ENCODE assay signal across 8 mouse cellular contexts in the genomic region with DNA sequence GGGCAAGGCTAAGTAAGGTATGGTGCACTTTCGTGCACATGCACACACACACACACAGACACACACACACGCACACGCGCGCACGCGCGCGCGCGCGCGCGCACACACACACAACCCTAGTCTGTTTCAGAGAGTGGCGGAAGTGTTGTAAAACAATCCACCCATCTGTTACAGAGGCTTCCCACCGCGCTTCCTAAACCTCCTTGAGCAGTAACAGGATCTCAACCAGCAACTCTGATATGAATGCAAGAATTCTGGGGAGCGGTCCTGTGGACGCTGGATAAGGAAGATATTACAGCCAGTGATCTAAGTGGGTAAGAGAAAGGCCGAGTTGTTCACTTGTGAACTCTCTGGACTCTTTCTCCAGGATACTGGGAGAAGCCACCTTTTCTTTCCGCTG. TPM values are rescaled to one million over a fixed set of nuclear protein-coding genes. Genes with fewer than 3 reads are reported as not detected.
DNase-seq lines count a peak whose midpoint lies in the region; ATAC-seq and TF ChIP-seq lines count a peak whose summit lies in the region.

A gene (plus strand): TSS at position 107 of the 400 bp plus-strand sequence.

- H3K4me3 ChIP-seq in heart, embryonic 12.5 days = peak within 1 kb of the TSS; percentile 55
- peak within 1 kb of the TSS; percentile 85 for H3K4me3 ChIP-seq in ES-Bruce4 (ENCODE audit: low read depth, low read length)
- peak within 1 kb of the TSS; percentile 47 for H3K4me3 ChIP-seq in embryonic facial prominence, embryonic 11.5 days (ENCODE audit: low read depth, low read length)
- H3K4me3 ChIP-seq in intestine, embryonic 16.5 days (ENCODE audit: low read length) = peak within 1 kb of the TSS; percentile 57
- peak within 1 kb of the TSS; percentile 52 for H3K4me3 ChIP-seq in midbrain, embryonic 13.5 days (replicated peaks)

- no peak for DNase-seq in heart, postnatal 25 days (ENCODE audit: low spot score)
- DNase-seq in embryonic facial prominence, embryonic 11.5 days (ENCODE audit: low spot score) = peak; percentile 51
- DNase-seq in testis, postnatal 10 days (ENCODE audit: low spot score) = no peak
- no peak for DNase-seq in adrenal gland, postnatal 4 days (ENCODE audit: low spot score in 2 of 2)

- intact Hi-C loops in heart, postnatal 25 days (cut with DNase I) = no loop called here

- no peak for ATAC-seq in heart, embryonic 12.5 days (ENCODE audit: insufficient number of reproducible peaks, low FRiP score)
- peak; percentile 41; the same call in 1 of the 2 replicates for ATAC-seq in embryonic facial prominence, embryonic 11.5 days (replicated peaks; ENCODE audit: insufficient number of reproducible peaks, low FRiP score, low TSS enrichment, low read depth)
- peak; percentile 75 for ATAC-seq in intestine, embryonic 16.5 days
- peak; percentile 29; the same call in 1 of the 2 replicates for ATAC-seq in midbrain, embryonic 13.5 days

- no peak for TF ChIP-seq POLR2A in ES-Bruce4 (IDR thresholded peaks at IDR 0.05; ENCODE audit: insufficient read depth, low read length)

- H3K36me3 ChIP-seq in heart, embryonic 12.5 days = no peaks in the 10 kb centered on the region
- no peaks in the 10 kb centered on the region for H3K36me3 ChIP-seq in ES-Bruce4 (ENCODE audit: control insufficient read depth, insufficient read depth, low read length, poor library complexity, severe bottlenecking)
- no peaks in the 10 kb centered on the region for H3K36me3 ChIP-seq in embryonic facial prominence, embryonic 11.5 days (replicated peaks; ENCODE audit: control insufficient read depth, insufficient read depth, low read depth, low read length)
- no peaks in the 10 kb centered on the region for H3K36me3 ChIP-seq in intestine, embryonic 16.5 days (ENCODE audit: control insufficient read depth, insufficient read depth, low read length)
- no peaks in the 10 kb centered on the region for H3K36me3 ChIP-seq in midbrain, embryonic 13.5 days

- no peak within 1 kb of the TSS for H3K27ac ChIP-seq in heart, embryonic 12.5 days (ENCODE audit: poor library complexity, severe bottlenecking)
- H3K27ac ChIP-seq in ES-Bruce4 (ENCODE audit: insufficient read depth, low read length) = peak within 1 kb of the TSS; percentile 49; the same call in 1 of the 2 replicates
- no peak within 1 kb of the TSS for H3K27ac ChIP-seq in embryonic facial prominence, embryonic 11.5 days (replicated peaks; ENCODE audit: low read depth, low read length)
- H3K27ac ChIP-seq in intestine, embryonic 16.5 days (ENCODE audit: low read length) = peak within 1 kb of the TSS; percentile 68
- H3K27ac ChIP-seq in midbrain, embryonic 13.5 days = no peak within 1 kb of the TSS

- H3K4me1 ChIP-seq in heart, embryonic 12.5 days (replicated peaks) = no peaks in the 10 kb centered on the region
- H3K4me1 ChIP-seq in ES-Bruce4 (ENCODE audit: control insufficient read depth, insufficient read depth, low read length) = no peaks in the 10 kb centered on the region
- H3K4me1 ChIP-seq in embryonic facial prominence, embryonic 11.5 days (ENCODE audit: control insufficient read depth, insufficient read depth, low read length) = no peaks in the 10 kb centered on the region
- H3K4me1 ChIP-seq in intestine, embryonic 16.5 days (ENCODE audit: control insufficient read depth, insufficient read depth, low read length) = no peaks in the 10 kb centered on the region
- no peaks in the 10 kb centered on the region for H3K4me1 ChIP-seq in midbrain, embryonic 13.5 days (replicated peaks)

- no peak for TF ChIP-seq EP300 in ES-Bruce4 (IDR thresholded peaks at IDR 0.05; ENCODE audit: insufficient read depth, low read depth, low read length)

- H3K9ac ChIP-seq in heart, embryonic 12.5 days = peak within 1 kb of the TSS; percentile 60
- H3K9ac ChIP-seq in ES-Bruce4 (ENCODE audit: low read depth, poor library complexity, severe bottlenecking) = peak within 1 kb of the TSS; percentile 78
- peak within 1 kb of the TSS; percentile 44 for H3K9ac ChIP-seq in embryonic facial prominence, embryonic 11.5 days (replicated peaks; ENCODE audit: low read length)
- H3K9ac ChIP-seq in intestine, embryonic 16.5 days (ENCODE audit: low read depth, low read length) = peak within 1 kb of the TSS; percentile 62
- peak within 1 kb of the TSS; percentile 54 for H3K9ac ChIP-seq in midbrain, embryonic 13.5 days (replicated peaks)

- no peaks in the 10 kb centered on the region for H3K27me3 ChIP-seq in heart, embryonic 12.5 days (replicated peaks)
- H3K27me3 ChIP-seq in ES-Bruce4 (ENCODE audit: control insufficient read depth, insufficient read depth, low read length, poor library complexity, severe bottlenecking) = no peaks in the 10 kb centered on the region
- H3K27me3 ChIP-seq in embryonic facial prominence, embryonic 11.5 days (ENCODE audit: control insufficient read depth, insufficient read depth, low read length) = no peaks in the 10 kb centered on the region
- no peaks in the 10 kb centered on the region for H3K27me3 ChIP-seq in intestine, embryonic 16.5 days (replicated peaks; ENCODE audit: control insufficient read depth, insufficient read depth, low read length)
- no peaks in the 10 kb centered on the region for H3K27me3 ChIP-seq in midbrain, embryonic 13.5 days

- TF ChIP-seq CTCF in ES-Bruce4 (IDR thresholded peaks at IDR 0.05; ENCODE audit: low read depth, low read length) = no peak

- WGBS in heart, embryonic 12.5 days = 33% methylated on average over 21 of the region's 21 CpGs
- 16% methylated on average over 21 of the region's 21 CpGs for WGBS in embryonic facial prominence, embryonic 11.5 days
- 19% methylated on average over 21 of the region's 21 CpGs for WGBS in intestine, embryonic 16.5 days
- 28% methylated on average over 21 of the region's 21 CpGs for WGBS in midbrain, embryonic 13.5 days

- H3K4me2 ChIP-seq in heart, embryonic 12.5 days = peak within 1 kb of the TSS; percentile 87
- peak within 1 kb of the TSS; percentile 62 for H3K4me2 ChIP-seq in embryonic facial prominence, embryonic 11.5 days (ENCODE audit: low read depth, low read length)
- peak within 1 kb of the TSS; percentile 60 for H3K4me2 ChIP-seq in intestine, embryonic 16.5 days (ENCODE audit: low read depth, low read length)
- H3K4me2 ChIP-seq in midbrain, embryonic 13.5 days (replicated peaks) = peak within 1 kb of the TSS; percentile 67

- H3K9me3 ChIP-seq in heart, embryonic 12.5 days (replicated peaks) = no peaks in the 10 kb centered on the region
- H3K9me3 ChIP-seq in ES-Bruce4 (replicated peaks; ENCODE audit: control insufficient read depth, insufficient read depth, low read length, poor library complexity, severe bottlenecking) = no peaks in the 10 kb centered on the region
- H3K9me3 ChIP-seq in embryonic facial prominence, embryonic 11.5 days (replicated peaks; ENCODE audit: control insufficient read depth, low read length) = no peaks in the 10 kb centered on the region
- H3K9me3 ChIP-seq in intestine, embryonic 16.5 days (ENCODE audit: control insufficient read depth, low read length) = no peaks in the 10 kb centered on the region
- no peaks in the 10 kb centered on the region for H3K9me3 ChIP-seq in midbrain, embryonic 13.5 days

RNA-seq across cellular contexts. Expression of the gene that starts here (rescaled TPM):
- 0.49 and 0.57 TPM in 2 replicates for polyA plus RNA-seq in heart, embryonic 12.5 days (2016; fragmentation: Nextera tagmentation; extraction: Ambion mirVana)
- not detected for total RNA-seq in heart, postnatal 25 days (2021)
- 0.58 and 0.63 TPM in 2 replicates for polyA plus RNA-seq in ES-Bruce4 (2011; ENCODE audit: insufficient read depth, insufficient read length, low read depth, missing spikeins)
- polyA plus RNA-seq in embryonic facial prominence, embryonic 11.5 days (2014; fragmentation: Nextera tagmentation; extraction: Ambion mirVana) = 6.8 and 8.5 TPM in 2 replicates
- polyA plus RNA-seq in intestine, embryonic 16.5 days (2015; fragmentation: Nextera tagmentation; extraction: Ambion mirVana) = 3.0 and 3.2 TPM in 2 replicates
- polyA plus RNA-seq in midbrain, embryonic 13.5 days (2015; fragmentation: Nextera tagmentation; extraction: Ambion mirVana) = 8.0 and 9.6 TPM in 2 replicates
- total RNA-seq in adrenal gland, postnatal 4 days (2021) = 1 to 10 TPM; 1.8 to 2.7 TPM

Comparison
In these comparisons a context has a peak if more than half of its experiments do, and no peak if none do; other contexts are left out.
1. H3K27ac ChIP-seq: peak in ES-Bruce4 (single experiment) and intestine, embryonic 16.5 days (single experiment); none in heart, embryonic 12.5 days (single experiment), embryonic facial prominence, embryonic 11.5 days (single experiment) and midbrain, embryonic 13.5 days (single experiment).
2. Peak in every context shown above with its lines, with median percentiles within 50 percentile points of each other: H3K4me2 ChIP-seq, H3K4me3 ChIP-seq and H3K9ac ChIP-seq.